Mouse (Mus musculus) C2C12 (cell line): ENCODE measurements around the gene Foxg1. TPM values are rescaled to one million over a fixed set of nuclear protein-coding genes. Genes with fewer than 3 reads are reported as not detected.

ENCODE experiments used
- H3K27me3 ChIP-seq: one replicate; pipeline ENCODE4 v1.6.1; 2011; ENCODE audit not compliant: control insufficient read depth, insufficient read depth, insufficient read length
- H3K36me3 ChIP-seq: one replicate; pipeline ENCODE4 v1.6.1; 2011; ENCODE audit not compliant: control insufficient read depth, insufficient read depth
- H3K4me3 ChIP-seq: one replicate; pipeline ENCODE4 v1.5.1; 2011; ENCODE audit warnings: mild to moderate bottlenecking, control low read depth; ENCODE audit not compliant: poor library complexity, insufficient read depth, severe bottlenecking
- H3K79me2 ChIP-seq: one replicate; pipeline ENCODE4 v1.6.1; 2011; ENCODE audit not compliant: control insufficient read depth, insufficient read depth
- H3K79me3 ChIP-seq: one replicate; pipeline ENCODE4 v1.6.1; 2011; ENCODE audit warnings: low read depth, control low read depth
- H3ac ChIP-seq: one replicate; pipeline ENCODE3; 2011; ENCODE audit warnings: low read depth; ENCODE audit not compliant: control insufficient read depth, insufficient read length
- CEBPB ChIP-seq: IDR thresholded peaks from one replicate; pipeline ENCODE4 v1.6.1; 2011; ENCODE audit warnings: low read depth, mild to moderate bottlenecking, control low read depth, moderate library complexity
- CTCF ChIP-seq: IDR thresholded peaks from one replicate; pipeline ENCODE4 v1.5.1; 2011; ENCODE audit not compliant: control insufficient read depth, insufficient read depth, insufficient read length
- FOSL1 ChIP-seq: IDR thresholded peaks from one replicate; pipeline ENCODE4 v1.8.0; 2011; ENCODE audit warnings: mild to moderate bottlenecking, low read length; ENCODE audit not compliant: poor library complexity, insufficient read depth, severe bottlenecking
- MAX ChIP-seq: IDR thresholded peaks from one replicate; pipeline ENCODE4 v1.6.1; 2011; ENCODE audit warnings: mild to moderate bottlenecking, control low read depth
- MYOD1 ChIP-seq: IDR thresholded peaks from one replicate; pipeline ENCODE4 v1.6.1; 2011; ENCODE audit warnings: low read depth; ENCODE audit not compliant: control insufficient read depth, insufficient read length
- MYOG ChIP-seq: IDR thresholded peaks from one replicate; pipeline ENCODE4 v1.6.1; 2011; ENCODE audit not compliant: control insufficient read depth, insufficient read length; ENCODE audit errors: extremely low read depth
- USF1 ChIP-seq: IDR thresholded peaks from one replicate; pipeline ENCODE4 v1.6.1; 2011; ENCODE audit warnings: low read depth, mild to moderate bottlenecking, control low read depth, moderate library complexity
- polyA plus RNA-seq: library from polyadenylated mRNA; unstranded; fragments of >200 nt; fragmentation: generic; extraction: Trizol; gene quantifications from one replicate; pipeline ENCODE4 v1.2.1, GENCODE M21; 2012; ENCODE audit warnings: missing spikeins

The Foxg1 gene
- polyA plus RNA-seq, 1 experiment, result not detected

GRCm38 (mm10) chr12:49394181-49394580 lies 11.7 kb downstream of the Foxg1 start:
- Histone ChIP-seq H3K4me3 (no peak overlapping the region), H3ac (no peak overlapping the region), H3K27me3 (peaks cover 6% of the 10 kb centered on the region), H3K36me3 (no peaks in the 10 kb centered on the region), H3K79me2 (no peaks in the 10 kb centered on the region), H3K79me3 (no peaks in the 10 kb centered on the region)
- TF ChIP-seq CEBPB (no peak), FOSL1 (no peak), USF1 (no peak), MYOG (no peak), MYOD1 (no peak), CTCF (no peak), MAX (no peak)

- H3K4me3 ChIP-seq, result no peak overlapping the region
- peaks cover 6% of the 10 kb centered on the region for H3K27me3 ChIP-seq
- TF ChIP-seq MAX (no peak), USF1 (no peak), MYOD1 (no peak), MYOG (no peak), FOSL1 (no peak), CTCF (no peak), CEBPB (no peak)
- H3K79me2 ChIP-seq, result no peaks in the 10 kb centered on the region
- no peak overlapping the region for H3ac ChIP-seq
- no peaks in the 10 kb centered on the region for H3K36me3 ChIP-seq
- H3K79me3 ChIP-seq, result no peaks in the 10 kb centered on the region
These were observed 12.4 kb downstream of the Foxg1 start for GRCm38 (mm10) chr12:49394836-49395235.

GRCm38 (mm10) chr12:49395969-49396368 lies 13.5 kb downstream of the Foxg1 start:
- Histone ChIP-seq H3ac (no peak overlapping the region), H3K4me3 (no peak overlapping the region), H3K36me3 (no peaks in the 10 kb centered on the region), H3K27me3 (peaks cover 6% of the 10 kb centered on the region), H3K79me2 (no peaks in the 10 kb centered on the region), H3K79me3 (no peaks in the 10 kb centered on the region)
- no peak for TF ChIP-seq USF1
- TF ChIP-seq CEBPB, result no peak
- no peak for TF ChIP-seq MYOD1
- no peak for TF ChIP-seq FOSL1
- TF ChIP-seq MAX, result no peak
- no peak for TF ChIP-seq CTCF
- TF ChIP-seq MYOG, result no peak

- H3K27me3 ChIP-seq, result no peaks in the 10 kb centered on the region
- H3K79me3 ChIP-seq, result no peaks in the 10 kb centered on the region
- H3ac ChIP-seq, result no peak overlapping the region
- no peaks in the 10 kb centered on the region for H3K79me2 ChIP-seq
- no peak for TF ChIP-seq CEBPB
- TF ChIP-seq USF1, result no peak
- TF ChIP-seq MAX, result no peak
- TF ChIP-seq CTCF, result no peak
- no peak for TF ChIP-seq MYOD1
- TF ChIP-seq MYOG, result no peak
- no peak for TF ChIP-seq FOSL1
- no peak overlapping the region for H3K4me3 ChIP-seq
- H3K36me3 ChIP-seq, result no peaks in the 10 kb centered on the region
These were observed 14.3 kb downstream of the Foxg1 start for GRCm38 (mm10) chr12:49396776-49397175.

- no peak for TF ChIP-seq USF1
- TF ChIP-seq CEBPB, result no peak
- TF ChIP-seq FOSL1, result no peak
- TF ChIP-seq MAX, result no peak
- no peak for TF ChIP-seq MYOD1
- no peak for TF ChIP-seq CTCF
- no peak for TF ChIP-seq MYOG
- Histone ChIP-seq H3K79me3 (no peaks in the 10 kb centered on the region), H3K79me2 (no peaks in the 10 kb centered on the region), H3ac (no peak overlapping the region), H3K27me3 (no peaks in the 10 kb centered on the region), H3K4me3 (no peak overlapping the region), H3K36me3 (no peaks in the 10 kb centered on the region)
These were observed 15.1 kb downstream of the Foxg1 start for GRCm38 (mm10) chr12:49397443-49398162.

GRCm38 (mm10) chr12:49398163-49398540 lies 15.7 kb downstream of the Foxg1 start:
- no peak for TF ChIP-seq USF1
- TF ChIP-seq MAX, result no peak
- TF ChIP-seq FOSL1, result no peak
- no peak for TF ChIP-seq MYOD1
- TF ChIP-seq CTCF, result no peak
- no peak for TF ChIP-seq MYOG
- TF ChIP-seq CEBPB, result no peak
- no peaks in the 10 kb centered on the region for H3K27me3 ChIP-seq
- H3K36me3 ChIP-seq, result no peaks in the 10 kb centered on the region

More at GRCm38 (mm10) chr12:49398163-49398540, 15.7 kb downstream of the Foxg1 start:
- Histone ChIP-seq H3K79me2 (no peaks in the 10 kb centered on the region), H3K79me3 (no peaks in the 10 kb centered on the region), H3ac (no peak overlapping the region), H3K4me3 (no peak overlapping the region)
